Mouse (Mus musculus): ENCODE measurements around the gene Poc1b. TPM values are rescaled to one million over a fixed set of nuclear protein-coding genes. Genes with fewer than 3 reads are reported as not detected.

The Poc1b gene
- total RNA-seq, 2 experiments from 2014 or later: 8.6 to 11.2 TPM

GRCm38 (mm10) chr10:99161987-99162582 is 55.2 kb downstream of the Poc1b start:
- peak; percentile 30 for DNase-seq

DNA sequence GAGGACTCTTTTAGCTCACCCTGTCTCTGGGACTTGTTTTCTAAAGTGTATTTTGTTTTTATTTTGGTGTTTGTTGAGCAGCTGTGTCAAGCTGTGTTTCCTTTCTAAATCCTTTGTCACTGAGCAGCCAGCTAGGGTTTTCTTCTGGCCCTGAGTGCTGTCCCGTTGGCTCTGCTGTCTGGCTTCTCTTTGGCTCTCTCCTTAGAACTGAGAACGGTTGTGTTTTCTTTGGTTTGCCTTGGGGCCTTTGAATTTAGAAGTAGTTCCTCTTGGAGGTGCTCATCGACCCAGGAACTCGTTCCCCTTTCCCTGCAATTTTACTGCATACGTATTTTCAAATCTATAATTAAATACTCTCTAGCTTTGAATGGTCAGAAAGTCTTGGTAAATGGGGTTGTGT is 56.2 kb downstream of the Poc1b start:
- DNase-seq: no peak

DNA sequence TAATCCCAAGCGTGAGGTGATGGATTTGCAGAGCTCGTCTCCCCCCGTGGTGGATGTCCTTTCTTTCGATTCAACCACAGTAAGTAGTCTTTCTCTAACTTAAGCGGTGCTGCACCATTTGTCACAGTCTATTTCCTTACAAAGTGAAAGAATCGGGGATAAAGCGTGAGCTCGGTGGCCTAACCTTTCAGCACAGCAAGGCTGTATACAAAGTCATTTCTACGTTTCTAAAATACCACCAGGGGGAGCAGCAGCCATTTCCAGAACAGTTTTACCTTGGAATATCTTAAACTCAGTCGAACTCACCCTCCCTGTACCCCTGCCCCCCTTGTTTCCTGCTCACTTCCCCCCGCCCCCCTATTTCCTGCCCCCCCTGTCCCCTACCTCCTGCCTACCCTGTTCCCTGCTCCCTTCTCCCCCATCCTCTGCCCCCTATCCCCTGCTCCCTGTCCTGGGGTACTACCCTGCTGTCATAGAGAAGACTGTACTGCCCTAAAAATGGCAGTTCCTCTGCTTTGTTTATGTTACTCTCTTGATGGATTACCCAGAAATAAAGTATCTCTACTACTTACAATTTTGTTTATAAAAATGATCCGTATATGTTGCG is 58.1 kb downstream of the Poc1b start:
- peak; percentile 45 for DNase-seq

- DNase-seq: peak; percentile 27
Observed at GRCm38 (mm10) chr10:99165751-99166282, 59.0 kb downstream of the Poc1b start.

DNA sequence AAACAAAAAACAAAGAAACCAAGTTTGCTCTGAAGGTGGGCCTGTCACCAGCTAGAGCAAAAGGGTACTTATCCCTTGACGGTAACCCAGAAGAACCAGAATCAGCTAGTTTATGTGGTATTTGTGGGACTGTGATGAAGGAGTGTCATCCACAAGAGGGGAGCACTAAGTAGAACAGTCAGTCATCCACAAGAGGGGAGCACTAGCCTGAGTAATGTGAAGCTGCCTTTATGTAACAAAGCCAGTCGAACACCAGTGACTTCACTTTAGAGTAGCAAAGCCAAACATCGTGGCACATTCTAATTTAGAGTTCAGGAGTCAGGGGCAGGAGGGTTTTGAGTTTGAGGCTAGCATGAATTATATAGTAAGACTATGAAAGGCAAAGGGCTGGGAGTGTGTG is 59.6 kb downstream of the Poc1b start:
- DNase-seq: peak; percentile 32

DNA sequence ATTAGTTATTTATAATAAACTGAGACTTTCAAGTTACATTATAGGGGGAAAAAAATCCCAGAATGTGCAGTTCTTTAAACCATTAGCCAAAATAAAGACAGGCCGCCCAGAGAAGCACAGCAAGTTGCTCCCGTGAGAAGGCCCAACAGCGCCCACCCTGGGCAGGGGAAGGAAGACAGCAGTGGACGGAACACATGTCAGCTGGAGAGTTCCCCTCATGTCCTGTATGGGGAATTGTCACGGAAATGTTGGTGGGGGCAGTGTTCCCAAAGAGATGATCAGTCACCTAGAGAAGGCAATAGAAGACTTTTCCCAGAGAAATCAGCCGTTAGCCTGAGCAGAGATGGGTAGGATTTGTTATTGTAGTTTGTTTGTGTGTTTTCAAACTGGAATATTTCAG is 61.6 kb downstream of the Poc1b start:
- peak; percentile 49 for DNase-seq

DNA sequence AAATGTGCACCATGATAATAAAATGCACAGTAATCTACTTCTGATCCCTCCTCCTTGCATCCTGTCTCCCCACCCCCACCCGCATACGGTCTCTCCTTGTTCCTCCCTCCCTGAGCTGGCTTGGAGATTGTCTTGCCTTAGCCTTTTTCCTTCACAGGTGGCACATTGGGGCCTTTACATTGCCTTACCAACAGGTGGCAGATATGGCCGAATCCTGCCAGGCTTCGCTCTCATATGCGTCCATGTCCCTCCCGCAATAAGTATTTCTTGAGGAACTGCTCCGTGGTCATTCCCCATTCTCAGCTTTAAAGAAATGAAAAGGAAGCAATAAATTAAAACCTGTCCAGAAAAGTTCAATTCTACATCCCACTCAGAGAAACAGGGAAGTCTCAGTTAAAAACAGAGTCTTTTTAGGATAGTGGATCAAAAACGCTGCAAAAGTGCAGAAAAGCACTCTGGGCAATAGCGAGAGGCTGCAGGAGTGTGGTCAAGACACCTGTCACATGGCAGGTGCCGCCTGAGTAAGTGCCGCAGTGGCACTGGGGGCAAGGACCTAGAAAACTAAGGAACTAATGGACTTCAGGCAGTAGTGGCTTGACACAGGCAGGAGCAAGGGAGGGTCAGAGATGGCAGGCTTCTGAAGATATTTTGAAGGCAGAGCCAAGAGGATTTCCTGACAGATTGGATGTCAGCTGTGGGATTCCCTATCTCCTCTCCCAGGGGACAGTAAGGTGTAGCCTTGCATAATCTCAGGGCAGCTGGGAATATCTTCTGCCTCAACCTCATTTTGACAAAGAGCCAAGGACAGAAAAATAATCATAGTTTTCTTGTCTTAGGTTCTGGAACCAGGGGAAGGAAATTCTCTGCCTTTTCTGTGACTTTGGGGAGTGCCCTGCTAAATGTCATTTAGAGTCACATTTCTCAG is 62.3 kb downstream of the Poc1b start:
- peak; percentile 39 for DNase-seq

GRCm38 (mm10) chr10:99169765-99170129 is 62.9 kb downstream of the Poc1b start:
- DNase-seq: peak; percentile 28

DNA sequence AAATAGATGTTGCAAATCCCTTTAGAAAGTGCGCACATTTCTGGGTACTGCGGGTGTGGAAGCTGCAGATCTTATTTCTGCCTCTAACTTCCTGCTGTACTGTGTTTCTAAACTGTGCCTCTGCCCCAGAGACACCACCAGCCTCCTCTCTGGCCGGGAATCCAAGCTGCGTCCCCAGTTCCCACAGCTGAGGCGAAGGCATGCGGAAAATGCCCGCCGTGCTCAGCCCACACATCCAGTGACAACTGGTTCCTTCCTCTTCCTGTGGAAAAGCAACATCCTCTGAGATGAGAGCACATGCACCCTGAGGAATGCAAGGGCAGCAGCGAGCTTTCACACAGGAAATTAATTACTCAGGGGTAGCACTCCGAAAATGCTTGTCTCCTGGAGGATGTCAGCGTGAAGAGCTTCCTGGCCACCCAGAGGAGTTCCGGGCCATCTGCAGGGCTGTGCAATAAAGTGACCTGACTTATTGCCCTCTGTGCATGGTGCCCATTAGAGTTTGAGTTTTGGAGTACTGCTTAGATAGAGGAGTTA is 65.2 kb downstream of the Poc1b start:
- DNase-seq: peak; percentile 70

DNA sequence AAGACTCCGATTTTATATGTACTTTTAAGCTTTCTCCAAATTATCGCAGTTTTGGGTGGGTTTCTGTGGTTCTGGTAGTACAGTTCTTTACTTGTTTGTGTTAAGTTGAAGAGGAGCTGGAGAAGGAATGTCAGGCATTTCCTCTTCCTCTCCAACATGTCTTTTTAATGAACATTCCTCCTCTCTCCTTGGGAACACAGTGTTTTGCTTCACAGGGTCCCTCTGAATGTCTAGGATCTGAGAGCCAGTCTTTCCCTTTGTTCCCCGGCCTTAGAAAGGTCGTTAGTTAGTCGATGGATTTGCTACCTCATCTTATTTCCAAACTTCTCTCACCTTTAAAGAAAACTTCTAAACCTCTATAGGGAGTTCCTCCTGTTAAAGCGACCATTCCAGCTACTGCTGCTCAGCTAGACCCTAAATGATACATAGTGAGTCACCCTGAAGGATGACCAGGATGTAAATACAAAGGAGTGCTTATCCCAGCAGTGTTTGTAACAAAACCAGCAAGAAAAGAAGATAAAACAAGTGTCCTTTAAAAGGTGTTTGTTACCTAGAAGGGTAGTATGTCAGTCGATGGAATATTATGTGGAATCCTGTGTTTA is 66.2 kb downstream of the Poc1b start:
- no peak for DNase-seq

- DNase-seq: no peak
Observed at GRCm38 (mm10) chr10:99176911-99177310, 70.1 kb downstream of the Poc1b start.

DNA sequence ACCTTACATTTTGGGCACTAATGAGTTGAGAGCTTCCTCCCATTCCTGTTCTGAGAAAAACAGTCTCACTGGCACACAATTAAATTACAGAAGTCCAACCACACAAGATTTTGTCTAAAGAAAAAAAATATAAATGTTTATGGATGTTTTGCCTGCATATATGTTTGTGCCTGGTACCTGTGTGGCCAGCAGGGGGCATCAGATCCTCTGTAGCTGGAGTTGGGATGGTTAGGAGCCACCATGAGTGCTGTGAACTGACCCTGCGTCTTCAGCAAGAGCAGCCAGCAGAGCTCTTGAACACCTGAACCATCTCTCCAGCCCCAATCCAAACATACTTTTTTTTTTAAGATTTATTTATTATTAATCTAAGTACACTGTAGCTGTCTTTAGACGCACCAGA is 71.3 kb downstream of the Poc1b start:
- no peak for DNase-seq

- no peak for DNase-seq
Observed at GRCm38 (mm10) chr10:99179122-99179521, 72.3 kb downstream of the Poc1b start.

DNA sequence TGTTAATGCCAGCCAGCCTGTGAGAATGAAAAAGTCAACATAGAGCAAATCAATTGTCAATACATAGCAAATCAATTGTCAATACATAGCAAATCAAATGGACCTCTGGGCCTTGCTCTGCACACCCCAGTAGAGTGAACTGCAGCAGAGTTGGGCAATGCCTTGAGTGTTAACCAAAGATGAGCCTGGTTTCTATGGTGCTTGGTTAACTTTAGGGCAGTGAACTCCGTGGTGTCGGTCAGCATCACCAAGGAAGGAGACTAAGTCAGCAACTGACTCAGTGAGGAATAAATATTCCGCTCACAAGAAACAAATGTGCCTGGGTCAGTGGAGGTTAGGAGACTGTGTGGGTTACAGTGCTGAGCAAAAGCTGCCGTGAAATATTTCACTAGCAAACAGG is 72.7 kb downstream of the Poc1b start:
- DNase-seq: no peak

DNA sequence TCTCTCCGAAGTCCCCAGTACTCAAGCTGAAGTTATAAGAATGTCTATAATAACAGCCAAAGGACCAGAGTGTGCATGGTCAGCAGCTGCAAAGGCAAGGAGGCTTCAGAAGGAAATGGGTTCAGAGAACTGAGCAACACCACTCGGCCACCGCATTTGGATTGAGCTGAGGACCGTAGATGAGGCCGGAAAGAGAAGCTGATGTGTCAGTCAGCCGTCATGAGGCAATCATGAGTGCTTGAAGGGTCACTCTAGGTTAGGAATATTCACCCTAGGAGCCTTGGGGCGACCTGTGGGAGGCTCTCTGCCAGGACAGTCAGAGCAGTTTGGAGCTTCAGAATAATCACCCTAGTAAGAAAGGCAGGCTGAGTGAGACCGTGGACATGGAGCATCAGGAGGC is 74.7 kb downstream of the Poc1b start:
- DNase-seq: no peak

DNA sequence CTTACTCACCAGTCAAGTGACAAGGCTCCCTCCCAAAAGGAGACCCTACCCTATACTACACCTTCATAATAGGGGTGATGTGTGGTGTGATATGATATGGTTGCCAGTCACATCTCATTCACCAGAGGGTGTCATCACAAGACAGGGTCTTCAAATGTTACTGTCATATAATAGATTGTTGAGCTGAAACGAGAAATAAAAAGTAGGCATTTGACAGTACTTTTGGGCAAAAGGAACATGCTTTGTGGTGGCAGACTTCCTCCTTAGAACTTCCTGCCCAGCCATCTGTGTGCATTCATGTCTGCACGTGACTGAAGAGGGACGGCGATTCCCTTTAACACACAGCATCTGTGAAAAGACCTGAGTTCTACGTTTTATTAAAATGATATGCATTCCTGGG is 75.3 kb downstream of the Poc1b start:
- DNase-seq: no peak

GRCm38 (mm10) chr10:99188175-99188574 is 81.3 kb downstream of the Poc1b start:
- no peak for DNase-seq

GRCm38 (mm10) chr10:99188656-99189603 is 82.1 kb downstream of the Poc1b start:
- DNase-seq: no peak

GRCm38 (mm10) chr10:99190798-99191197 is 84.0 kb downstream of the Poc1b start:
- peak; percentile 66 for DNase-seq

GRCm38 (mm10) chr10:99194451-99195055 is 87.7 kb downstream of the Poc1b start:
- DNase-seq: no peak

GRCm38 (mm10) chr10:99196556-99196955 is 89.7 kb downstream of the Poc1b start:
- DNase-seq: no peak

Data from heart, postnatal 4 days (tissue).